Mouse (Mus musculus): Measurements from ENCODE around the gene Mboat2. TPM values are rescaled to one million over a fixed set of nuclear protein-coding genes. Genes with fewer than 3 reads are reported as not detected.

Mboat2 gene
- total RNA-seq, 4 experiments from 2014 or later = 74.1 to 93.2 (median 82.1) TPM

DNA sequence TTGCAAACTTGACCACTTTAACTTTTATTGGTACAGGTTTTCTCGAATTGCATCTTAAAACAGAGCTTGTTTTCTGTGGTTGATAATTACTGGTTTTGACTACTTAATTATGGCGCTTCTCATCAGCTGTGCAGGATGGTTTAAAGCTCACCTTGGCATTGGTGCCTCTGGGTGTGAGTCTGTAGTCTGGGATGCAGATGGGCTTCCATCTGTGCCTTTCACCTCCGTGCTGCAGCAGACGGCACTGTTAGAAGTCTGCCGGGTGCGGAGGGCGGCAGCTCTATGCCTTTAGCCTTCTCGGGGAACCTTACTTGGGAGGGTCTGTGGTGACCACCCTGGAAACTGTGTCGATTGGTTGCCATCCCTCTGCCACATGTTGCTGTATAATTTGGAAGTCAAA lies 29.8 kb downstream of the Mboat2 start:
- no peak for DNase-seq (ENCODE audit: low spot score in 2 of 2)

- DNase-seq (ENCODE audit: low spot score in 2 of 2) = no peak
These were observed 33.1 kb downstream of the Mboat2 start for GRCm38 (mm10) chr12:24863762-24864161.

DNA sequence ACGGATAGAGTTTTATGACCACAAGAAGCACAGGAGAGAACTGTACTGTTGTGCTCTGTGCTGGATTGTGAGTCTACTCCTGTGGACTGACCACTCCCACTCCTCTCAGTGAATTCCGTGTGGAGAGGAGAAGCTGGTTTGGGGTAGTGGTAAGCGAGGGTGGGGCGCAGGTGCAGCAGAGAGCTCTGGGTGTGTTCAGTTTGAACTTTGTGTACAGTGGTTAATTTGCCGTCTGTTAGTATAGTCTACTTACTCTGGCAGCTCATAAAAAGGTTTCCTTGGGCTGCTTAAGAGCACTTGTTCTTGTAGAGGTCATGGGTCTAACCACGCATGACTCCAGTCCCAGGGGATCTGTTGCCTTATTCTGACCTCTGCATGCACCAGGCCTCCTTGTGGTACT lies 36.0 kb downstream of the Mboat2 start:
- DNase-seq (ENCODE audit: low spot score in 2 of 2) = no peak

DNA sequence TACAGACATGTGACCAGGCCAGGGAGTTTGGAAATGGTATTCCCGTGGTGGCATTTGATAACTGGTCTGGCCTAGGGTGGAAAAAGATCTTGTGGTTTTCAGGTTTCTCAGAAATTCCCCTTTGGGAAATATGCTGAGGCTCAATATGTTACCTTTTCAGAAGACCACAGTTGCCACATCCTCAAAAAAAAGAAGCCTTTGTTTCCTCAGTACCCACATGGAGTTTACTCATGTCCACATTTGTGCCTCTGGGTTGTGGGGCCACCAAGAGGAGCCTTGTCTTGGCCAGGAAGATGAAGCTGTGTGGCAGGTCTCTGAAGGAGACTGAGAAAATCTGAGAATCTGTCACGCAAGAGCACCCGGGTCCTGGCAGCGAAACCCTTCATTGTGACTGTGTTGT lies 38.0 kb downstream of the Mboat2 start:
- no peak for DNase-seq (ENCODE audit: low spot score in 2 of 2)

GRCm38 (mm10) chr12:24869231-24869630 lies 38.6 kb downstream of the Mboat2 start:
- DNase-seq (ENCODE audit: low spot score in 2 of 2) = no peak

DNA sequence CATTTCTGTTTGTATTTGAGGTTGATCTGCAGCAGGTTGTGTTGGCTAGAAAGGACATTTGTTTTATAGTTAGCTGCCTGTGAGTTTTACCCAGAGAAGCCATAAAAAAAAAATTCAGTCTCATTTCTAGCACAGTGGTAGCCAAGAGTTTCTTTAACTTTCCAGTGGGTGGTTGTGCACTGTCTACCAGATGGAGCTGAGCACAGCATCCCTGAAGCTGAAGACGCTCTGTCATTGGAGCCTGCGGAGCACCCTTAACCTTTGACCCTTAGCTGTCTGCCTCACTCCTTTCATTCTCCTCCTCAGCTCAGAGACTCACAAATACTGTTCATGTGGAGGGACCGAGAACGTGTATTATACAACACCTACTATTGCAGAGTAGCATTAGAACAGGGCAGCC lies 40.2 kb downstream of the Mboat2 start:
- DNase-seq (ENCODE audit: low spot score in 2 of 2) = no peak

GRCm38 (mm10) chr12:24872264-24872663 lies 41.6 kb downstream of the Mboat2 start:
- DNase-seq (ENCODE audit: low spot score in 2 of 2) = peak; percentile 26 to 74

DNA sequence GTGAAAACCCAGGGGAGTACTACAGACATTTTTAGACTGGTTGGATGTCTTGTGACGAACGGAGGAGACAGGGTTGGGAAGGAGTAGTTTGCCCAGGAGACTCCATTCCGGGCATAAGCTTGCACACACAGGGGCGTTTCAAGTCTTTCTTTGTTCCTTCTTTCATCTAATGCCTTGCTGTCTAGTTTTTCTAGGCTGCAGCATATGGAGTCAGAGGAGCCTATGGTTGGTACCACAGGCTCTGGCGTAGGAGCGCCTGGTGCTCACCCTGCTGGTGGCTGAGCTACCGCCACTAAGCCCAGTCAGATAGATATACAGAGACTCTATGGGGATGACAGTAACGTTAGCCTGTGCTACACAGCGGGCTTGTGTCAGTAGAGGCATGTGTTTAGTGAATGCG lies 42.0 kb downstream of the Mboat2 start:
- DNase-seq (ENCODE audit: low spot score in 2 of 2) = peak in 1 of 2 experiments; percentile 54

- DNase-seq (ENCODE audit: low spot score in 2 of 2) = no peak
These were observed 45.2 kb downstream of the Mboat2 start for GRCm38 (mm10) chr12:24875908-24876307.

- DNase-seq (ENCODE audit: low spot score in 2 of 2) = no peak
These were observed 46.6 kb downstream of the Mboat2 start for GRCm38 (mm10) chr12:24877231-24877630.

- DNase-seq (ENCODE audit: low spot score in 2 of 2) = no peak
These were observed 47.4 kb downstream of the Mboat2 start for GRCm38 (mm10) chr12:24878090-24878489.

- DNase-seq (ENCODE audit: low spot score in 2 of 2) = no peak
These were observed 48.2 kb downstream of the Mboat2 start for GRCm38 (mm10) chr12:24878735-24879362.

GRCm38 (mm10) chr12:24879613-24880029 lies 48.9 kb downstream of the Mboat2 start:
- no peak for DNase-seq (ENCODE audit: low spot score in 2 of 2)

DNA sequence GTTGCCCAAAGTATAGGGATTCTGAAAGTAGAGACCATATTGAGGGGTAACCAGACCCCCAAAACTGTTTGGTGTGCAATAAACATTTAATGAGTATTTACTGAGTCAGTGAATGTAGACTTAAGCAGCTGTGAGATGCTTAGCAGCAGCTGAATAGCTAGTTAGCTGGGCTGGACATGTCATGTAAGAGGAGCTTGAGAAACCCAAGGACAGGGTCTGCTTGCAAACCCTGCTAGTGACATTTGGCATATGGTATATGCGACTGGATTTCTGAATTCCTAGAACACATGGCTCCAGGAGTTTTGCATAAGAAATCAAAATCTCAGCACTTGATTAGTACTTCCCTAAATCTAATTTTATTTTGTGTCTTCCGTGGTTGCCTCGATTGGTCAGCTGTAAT lies 52.6 kb downstream of the Mboat2 start:
- DNase-seq (ENCODE audit: low spot score in 2 of 2) = no peak

- DNase-seq (ENCODE audit: low spot score in 2 of 2) = no peak
These were observed 56.1 kb downstream of the Mboat2 start for GRCm38 (mm10) chr12:24886800-24887199.

DNA sequence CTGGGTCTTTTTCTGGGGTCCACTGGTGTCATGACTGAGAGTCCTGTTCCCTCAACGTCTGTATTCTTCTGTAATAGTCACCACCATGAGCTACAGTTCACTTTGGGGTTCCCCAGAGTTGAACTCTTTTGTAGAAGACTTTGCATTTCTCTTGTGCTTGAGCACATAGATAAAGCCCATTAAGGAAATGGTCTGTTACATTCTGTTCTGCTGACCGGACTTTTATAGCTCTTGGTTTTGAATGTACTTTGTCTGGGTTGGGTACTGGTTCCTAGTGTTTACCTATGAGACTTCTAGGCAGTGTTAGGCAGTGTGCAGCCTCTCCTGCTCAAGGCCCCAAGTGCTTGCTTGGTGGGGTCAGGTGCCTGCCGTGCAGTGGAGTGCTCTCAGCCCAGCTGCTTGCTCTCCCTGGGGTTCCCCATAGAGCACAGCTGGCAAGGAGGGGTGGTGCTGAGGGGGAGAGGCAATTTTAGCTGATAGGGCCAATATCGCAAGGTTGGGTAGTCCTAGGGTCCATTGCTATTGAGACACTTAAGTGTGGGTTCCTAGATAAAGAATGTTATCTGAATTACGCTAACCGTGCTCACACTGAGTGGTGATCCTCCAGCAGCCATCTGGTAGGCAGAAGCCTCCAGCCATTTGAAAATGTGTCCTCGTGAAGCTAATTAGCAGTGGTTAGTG lies 58.8 kb downstream of the Mboat2 start:
- DNase-seq (ENCODE audit: low spot score in 2 of 2) = no peak

- no peak for DNase-seq (ENCODE audit: low spot score in 2 of 2)
These were observed 59.5 kb downstream of the Mboat2 start for GRCm38 (mm10) chr12:24890158-24890557.

DNA sequence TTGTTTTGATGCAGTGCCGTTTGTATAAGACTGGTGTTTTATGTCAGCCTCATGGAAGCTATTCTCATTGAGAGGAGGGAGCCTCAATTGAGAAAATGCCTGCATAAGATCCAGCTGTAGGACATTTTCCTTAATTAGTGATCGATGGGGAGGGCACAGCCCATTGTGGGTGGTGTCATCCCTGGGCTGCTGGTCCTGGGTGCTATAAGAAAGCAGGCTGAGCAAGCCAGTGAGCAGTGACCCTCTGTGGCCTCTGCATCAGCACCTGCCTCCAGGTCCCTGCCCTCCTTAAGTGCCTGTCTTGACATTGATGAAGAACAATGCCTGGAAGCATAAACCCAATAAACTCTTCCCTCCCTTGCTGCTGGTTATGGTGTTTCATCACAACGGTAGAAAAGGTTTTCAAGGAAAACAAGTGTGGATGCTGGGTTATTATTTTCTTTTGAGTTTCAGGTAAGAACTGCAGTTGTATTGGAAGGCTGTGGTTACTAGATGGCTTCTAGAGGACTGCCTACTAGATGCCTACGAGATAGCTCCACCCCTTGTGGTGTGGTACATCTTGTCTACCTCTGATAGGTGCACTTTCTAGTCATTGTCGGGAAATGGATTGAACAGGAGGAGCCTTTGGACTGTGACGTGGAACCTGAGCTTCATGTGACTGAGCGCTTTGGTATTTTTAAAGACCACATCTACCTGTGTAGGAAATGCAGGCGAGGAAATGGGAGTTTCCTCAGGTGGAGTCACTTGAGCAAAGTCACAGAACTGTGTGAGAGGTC lies 60.2 kb downstream of the Mboat2 start:
- no peak for DNase-seq (ENCODE audit: low spot score in 2 of 2)

DNA sequence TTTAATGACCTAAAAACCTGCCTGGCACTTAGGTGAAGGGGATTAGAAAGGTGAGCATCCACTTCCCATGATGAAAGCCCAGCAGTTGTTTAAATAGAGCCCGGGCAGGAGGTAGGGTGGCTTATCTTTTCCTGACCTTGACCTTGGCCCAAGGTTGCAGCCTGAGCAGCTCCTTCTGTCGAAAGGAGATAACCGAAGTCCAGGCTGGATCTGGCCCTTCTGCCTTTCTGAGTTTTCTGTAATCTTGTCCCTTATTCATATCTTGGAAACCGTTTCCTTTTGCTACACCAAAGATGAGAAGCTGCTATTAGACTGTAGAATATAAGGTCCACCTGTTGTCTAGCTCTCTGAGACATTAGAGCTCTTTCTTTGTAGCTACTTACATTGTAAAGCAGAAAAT lies 61.9 kb downstream of the Mboat2 start:
- DNase-seq (ENCODE audit: low spot score in 2 of 2) = no peak

DNA sequence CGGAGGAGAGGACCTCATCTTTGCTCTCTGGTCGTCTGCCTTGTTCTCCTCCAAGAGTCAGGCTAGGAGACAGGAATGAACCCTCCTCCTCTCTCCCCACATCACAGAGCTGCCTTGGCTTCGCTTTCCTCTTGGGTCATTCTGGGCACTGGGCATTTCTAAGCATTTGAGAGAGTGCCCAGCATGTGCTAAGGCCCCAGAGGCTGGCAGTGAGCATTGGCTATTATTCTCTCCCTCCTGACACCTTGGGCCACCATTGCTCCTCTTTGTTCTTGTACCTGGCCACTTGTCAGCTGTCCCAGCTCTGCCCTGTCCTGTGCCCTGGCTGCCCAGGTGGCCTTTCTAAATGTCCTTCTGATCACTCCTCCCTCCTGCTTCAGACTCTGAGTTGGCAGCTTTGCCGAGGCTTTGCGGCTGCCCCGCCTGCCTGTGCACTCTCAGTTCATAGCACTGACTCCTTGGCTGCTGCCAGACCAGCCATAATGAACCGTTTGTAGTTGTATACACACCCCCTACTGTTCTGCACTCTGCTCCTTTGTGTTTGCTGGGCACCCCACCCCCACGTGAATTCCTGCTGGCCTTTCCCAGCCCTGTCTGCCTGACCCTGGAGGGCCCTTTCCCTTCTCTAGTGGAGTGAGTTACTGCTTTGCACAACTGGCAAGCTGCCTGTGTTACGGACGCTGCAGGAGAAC lies 63.2 kb downstream of the Mboat2 start:
- peak; percentile 30 to 77 for DNase-seq (ENCODE audit: low spot score in 2 of 2)

GRCm38 (mm10) chr12:24895352-24895751 lies 64.7 kb downstream of the Mboat2 start:
- no peak for DNase-seq (ENCODE audit: low spot score in 2 of 2)

GRCm38 (mm10) chr12:24897354-24897753 lies 66.7 kb downstream of the Mboat2 start:
- no peak for DNase-seq (ENCODE audit: low spot score in 2 of 2)

All from left cerebral cortex, adult 8-10 months (tissue).